Mouse (Mus musculus) embryonic fibroblast, embryonic 13.5 days (primary cell): ENCODE data around the gene Clmp. TPM values are rescaled to one million over a fixed set of nuclear protein-coding genes. Genes with fewer than 3 reads are reported as not detected.

Experiments
- H3K27ac ChIP-seq: 2 replicates; pipeline ENCODE4 v1.5.1; 2012; ENCODE audit warnings: low read length, control low read depth, inconsistent platforms; ENCODE audit not compliant: insufficient read depth
- H3K4me1 ChIP-seq: 2 replicates; pipeline ENCODE4 v1.6.1; 2011; ENCODE audit warnings: low read length; ENCODE audit not compliant: control insufficient read depth, insufficient read depth
- H3K4me3 ChIP-seq: 2 replicates; pipeline ENCODE4 v1.5.1; 2011; ENCODE audit warnings: mild to moderate bottlenecking, control low read depth, low read length; ENCODE audit not compliant: insufficient read depth
- CTCF ChIP-seq: IDR thresholded peaks from 2 replicates; pipeline ENCODE4 v1.5.1; 2011; ENCODE audit warnings: mild to moderate bottlenecking, control low read depth, low read length, moderate library complexity, borderline replicate concordance; ENCODE audit not compliant: insufficient read depth
- POLR2A ChIP-seq: IDR thresholded peaks from 2 replicates; pipeline ENCODE4 v1.6.1; 2011; ENCODE audit warnings: low read depth, mild to moderate bottlenecking, control low read depth, low read length, moderate library complexity
- polyA plus RNA-seq: library from polyadenylated mRNA; stranded (reverse); fragments of >200 nt; gene quantifications from 2 replicates; pipeline ENCODE4 v1.2.4, GENCODE M21; 2011; ENCODE audit warnings: low read depth; ENCODE audit not compliant: missing spikeins, insufficient read length

The Clmp gene
- polyA plus RNA-seq, 1 experiment: 61.2 TPM

- no peaks in the 10 kb centered on the region for H3K4me1 ChIP-seq
- no peak overlapping the region for H3K4me3 ChIP-seq
- no peak overlapping the region for H3K27ac ChIP-seq
- no peak for TF ChIP-seq POLR2A
- no peak for TF ChIP-seq CTCF
These were observed 1.8 kb downstream of the Clmp start for GRCm38 (mm10) chr9:40687553-40687952.

GRCm38 (mm10) chr9:40690511-40690910, 4.7 kb downstream of the Clmp start:
- TF ChIP-seq POLR2A: no peak
- TF ChIP-seq CTCF: no peak
- H3K27ac ChIP-seq: no peak overlapping the region
- H3K4me3 ChIP-seq: no peak overlapping the region
- peaks cover 3% of the 10 kb centered on the region; the same call in 1 of the 2 replicates for H3K4me1 ChIP-seq

GRCm38 (mm10) chr9:40693026-40693425, 7.3 kb downstream of the Clmp start:
- Histone ChIP-seq H3K4me3 (no peak overlapping the region), H3K4me1 (peaks cover 3% of the 10 kb centered on the region; the same call in 1 of the 2 replicates), H3K27ac (no peak overlapping the region)
- TF ChIP-seq CTCF (no peak), POLR2A (no peak)

DNA sequence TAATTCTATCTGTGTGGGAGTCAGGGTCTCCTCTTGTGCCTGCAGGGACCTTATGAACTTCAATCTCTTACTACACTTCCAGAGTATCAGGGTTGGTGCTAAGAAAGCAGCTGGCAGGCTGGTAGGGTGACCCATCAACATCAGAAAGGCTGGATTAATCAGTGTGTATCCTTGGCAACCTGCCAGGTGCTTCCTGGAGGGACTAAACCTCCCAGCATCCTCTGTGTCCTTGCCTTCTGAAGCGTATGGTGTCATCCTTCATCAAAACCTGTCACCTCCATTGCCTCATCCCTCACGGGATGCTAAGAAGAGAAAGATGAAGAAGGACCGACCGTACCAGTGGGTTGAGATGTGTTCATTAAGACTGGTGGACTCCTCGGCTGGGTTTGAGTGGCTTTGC, 8.0 kb downstream of the Clmp start:
- no peak overlapping the region for H3K27ac ChIP-seq
- peaks cover 6% of the 10 kb centered on the region for H3K4me1 ChIP-seq
- no peak overlapping the region for H3K4me3 ChIP-seq
- TF ChIP-seq POLR2A: no peak
- TF ChIP-seq CTCF: no peak

- peaks cover 6% of the 10 kb centered on the region for H3K4me1 ChIP-seq
- no peak overlapping the region for H3K27ac ChIP-seq
- H3K4me3 ChIP-seq: no peak overlapping the region
- TF ChIP-seq CTCF (no peak), POLR2A (no peak)
These were observed 8.5 kb downstream of the Clmp start for GRCm38 (mm10) chr9:40694284-40694683.

GRCm38 (mm10) chr9:40696086-40696485, 10.3 kb downstream of the Clmp start:
- no peak for TF ChIP-seq CTCF
- no peak for TF ChIP-seq POLR2A
- H3K4me1 ChIP-seq: peaks cover 6% of the 10 kb centered on the region
- no peak overlapping the region for H3K27ac ChIP-seq
- H3K4me3 ChIP-seq: no peak overlapping the region

DNA sequence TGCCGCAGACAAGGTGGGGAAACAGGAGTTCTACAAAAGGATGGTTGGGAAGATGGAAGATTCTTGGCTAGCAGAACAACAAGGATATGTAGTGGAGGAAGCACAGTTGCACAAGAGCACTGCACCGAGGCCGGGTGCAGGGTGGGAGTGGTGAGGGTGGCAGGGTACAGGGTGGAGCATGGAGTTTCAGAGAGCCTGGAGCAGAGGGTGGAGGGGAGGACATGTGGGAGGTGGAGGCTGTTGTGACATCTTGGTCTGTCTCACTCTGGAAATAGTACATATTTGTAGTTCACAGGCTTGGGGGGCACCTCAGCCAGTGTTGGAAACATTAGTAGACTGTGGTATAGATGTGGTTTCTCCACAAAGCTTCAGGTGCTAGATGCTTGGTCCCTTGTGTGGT, 13.4 kb downstream of the Clmp start:
- Histone ChIP-seq H3K4me1 (peaks cover 4% of the 10 kb centered on the region), H3K27ac (no peak overlapping the region), H3K4me3 (no peak overlapping the region)
- TF ChIP-seq POLR2A (no peak), CTCF (no peak)

DNA sequence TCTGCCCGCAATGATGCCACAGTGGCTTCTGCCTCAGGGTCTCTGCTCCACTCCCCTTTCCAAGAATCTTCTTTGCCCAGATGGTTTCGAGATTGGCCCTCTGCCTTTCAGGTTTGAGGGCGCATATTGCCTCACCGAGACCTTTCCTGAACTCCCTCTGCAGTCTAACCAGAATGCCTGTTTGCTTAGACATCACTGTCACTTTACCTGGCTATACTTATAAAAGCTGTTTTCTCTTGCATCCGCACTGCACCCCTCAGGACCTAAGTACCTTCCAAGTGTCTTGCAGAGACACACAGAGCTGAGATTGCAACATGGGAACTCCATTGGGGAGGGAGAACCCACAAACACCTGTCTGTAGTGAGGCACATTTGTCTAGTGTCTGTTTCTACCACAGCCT, 14.5 kb downstream of the Clmp start:
- Histone ChIP-seq H3K27ac (no peak overlapping the region), H3K4me1 (peaks cover 5% of the 10 kb centered on the region), H3K4me3 (no peak overlapping the region)
- TF ChIP-seq CTCF (no peak), POLR2A (no peak)

GRCm38 (mm10) chr9:40704364-40705276, 18.9 kb downstream of the Clmp start:
- no peak overlapping the region for H3K4me3 ChIP-seq
- TF ChIP-seq CTCF: no peak
- TF ChIP-seq POLR2A: no peak
- H3K4me1 ChIP-seq: peaks cover 6% of the 10 kb centered on the region; the same call in 1 of the 2 replicates
- H3K27ac ChIP-seq: no peak overlapping the region

GRCm38 (mm10) chr9:40708448-40709140, 22.8 kb downstream of the Clmp start:
- H3K27ac ChIP-seq: no peak overlapping the region

More at GRCm38 (mm10) chr9:40708448-40709140, 22.8 kb downstream of the Clmp start:
- TF ChIP-seq POLR2A: no peak
- no peak for TF ChIP-seq CTCF
- no peak overlapping the region for H3K4me3 ChIP-seq
- H3K4me1 ChIP-seq: peaks cover 6% of the 10 kb centered on the region; the same call in 1 of the 2 replicates
